Mouse (Mus musculus): ENCODE results near the gene Rgl1.

DNA sequence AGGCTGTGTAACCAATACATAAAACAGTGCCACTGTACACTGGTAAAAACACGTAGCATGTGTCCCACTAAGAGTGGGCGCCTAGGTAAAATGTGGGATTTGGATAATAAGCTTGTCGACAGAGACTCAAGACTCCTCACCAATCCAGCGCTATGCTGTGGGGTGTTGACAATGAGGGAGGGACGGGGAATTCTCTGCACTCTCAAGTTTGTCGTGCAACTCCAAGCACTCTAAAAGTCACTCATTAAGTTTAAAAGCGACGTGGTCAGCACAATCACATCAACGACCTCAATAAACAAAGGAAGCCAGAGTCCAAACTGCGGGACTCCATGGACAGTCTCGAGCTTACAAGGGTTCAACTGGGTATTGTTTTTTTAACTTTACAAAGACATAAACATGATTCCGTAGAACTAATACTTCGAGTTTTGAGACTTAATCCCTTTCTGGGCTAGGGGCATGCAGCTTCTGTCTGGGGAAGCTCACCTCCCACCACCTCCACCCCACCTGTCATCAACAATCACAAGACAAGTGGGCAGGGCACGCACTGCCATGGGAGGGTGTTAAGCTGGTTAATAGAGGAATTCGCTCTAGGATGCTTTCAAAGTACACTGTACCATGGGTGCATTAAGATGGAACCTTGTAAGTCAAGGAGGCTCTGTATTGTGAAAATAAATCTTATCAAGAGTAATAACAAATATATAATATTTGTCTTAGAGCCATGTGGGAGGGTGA lies 22.9 kb downstream of the Rgl1 start:
- TF ChIP-seq CTCF (IDR thresholded peaks at IDR 0.05; ENCODE audit: low read depth) (no peak), EP300 (IDR thresholded peaks at IDR 0.05; ENCODE audit: low read depth) (no peak)

Measured in heart, postnatal 0 days (tissue).